Mouse (Mus musculus): ENCODE results near the gene Slc31a1. TPM values are rescaled to one million over a fixed set of nuclear protein-coding genes. Genes with fewer than 3 reads are reported as not detected.

The Slc31a1 gene
- polyA plus RNA-seq, 1 experiment from 2014 or later: 53.0 TPM

- no peak for ATAC-seq (ENCODE audit: insufficient number of reproducible peaks, low FRiP score, low TSS enrichment, low read depth)
- WGBS: 84% methylated on average over 5 of the region's 5 CpGs
- Histone ChIP-seq H3K36me3 (peaks cover 62% of the 10 kb centered on the region), H3K27me3 (no peaks in the 10 kb centered on the region), H3K4me2 (no peak overlapping the region), H3K4me1 (no peaks in the 10 kb centered on the region), H3K9me3 (no peaks in the 10 kb centered on the region), H3K27ac (no peak overlapping the region), H3K9ac (no peak overlapping the region), H3K4me3 (no peak overlapping the region)
Observed at GRCm38 (mm10) chr4:62389592-62390512, 29.3 kb downstream of the Slc31a1 start.

- Histone ChIP-seq H3K27me3 (no peaks in the 10 kb centered on the region), H3K4me2 (no peak overlapping the region), H3K4me3 (no peak overlapping the region), H3K4me1 (no peaks in the 10 kb centered on the region), H3K9ac (no peak overlapping the region), H3K9me3 (no peaks in the 10 kb centered on the region), H3K36me3 (peaks cover 75% of the 10 kb centered on the region), H3K27ac (no peak overlapping the region)
- WGBS: 84% methylated on average over 7 of the region's 7 CpGs
- ATAC-seq (ENCODE audit: insufficient number of reproducible peaks, low FRiP score, low TSS enrichment, low read depth): no peak
Observed at GRCm38 (mm10) chr4:62391892-62392291, 31.4 kb downstream of the Slc31a1 start.

- H3K9me3 ChIP-seq: no peaks in the 10 kb centered on the region
- ATAC-seq (ENCODE audit: insufficient number of reproducible peaks, low FRiP score, low TSS enrichment, low read depth): no peak
Observed at GRCm38 (mm10) chr4:62393459-62393858, 32.9 kb downstream of the Slc31a1 start.

GRCm38 (mm10) chr4:62395806-62396205 lies 35.3 kb downstream of the Slc31a1 start:
- Histone ChIP-seq H3K27me3 (no peaks in the 10 kb centered on the region), H3K9me3 (no peaks in the 10 kb centered on the region), H3K4me1 (no peaks in the 10 kb centered on the region), H3K4me3 (no peak overlapping the region), H3K36me3 (peaks cover 80% of the 10 kb centered on the region), H3K9ac (no peak overlapping the region), H3K4me2 (no peak overlapping the region), H3K27ac (no peak overlapping the region)
- ATAC-seq (ENCODE audit: insufficient number of reproducible peaks, low FRiP score, low TSS enrichment, low read depth): no peak
- 87% methylated on average over 1 of the region's 1 CpGs for WGBS

More at GRCm38 (mm10) chr4:62393459-62393858, 32.9 kb downstream of the Slc31a1 start:
- Histone ChIP-seq H3K4me3 (no peak overlapping the region), H3K36me3 (peaks cover 77% of the 10 kb centered on the region), H3K4me2 (no peak overlapping the region), H3K4me1 (no peaks in the 10 kb centered on the region), H3K27me3 (no peaks in the 10 kb centered on the region), H3K27ac (no peak overlapping the region), H3K9ac (no peak overlapping the region)
- WGBS: 61% methylated on average over 6 of the region's 6 CpGs

- H3K36me3 ChIP-seq: peaks cover 80% of the 10 kb centered on the region
- WGBS: 84% methylated on average over 4 of the region's 4 CpGs
- no peaks in the 10 kb centered on the region for H3K4me1 ChIP-seq
Observed at GRCm38 (mm10) chr4:62397616-62398365, 37.3 kb downstream of the Slc31a1 start.

GRCm38 (mm10) chr4:62398956-62399355 lies 38.4 kb downstream of the Slc31a1 start:
- H3K9ac ChIP-seq: no peak overlapping the region
- no peak for ATAC-seq (ENCODE audit: insufficient number of reproducible peaks, low FRiP score, low TSS enrichment, low read depth)
- no peak overlapping the region for H3K4me2 ChIP-seq
- 87% methylated on average over 3 of the region's 3 CpGs for WGBS
- H3K27ac ChIP-seq: no peak overlapping the region
- no peaks in the 10 kb centered on the region for H3K4me1 ChIP-seq
- H3K9me3 ChIP-seq: no peaks in the 10 kb centered on the region
- no peak overlapping the region for H3K4me3 ChIP-seq
- H3K36me3 ChIP-seq: peaks cover 83% of the 10 kb centered on the region
- H3K27me3 ChIP-seq: no peaks in the 10 kb centered on the region

More at GRCm38 (mm10) chr4:62397616-62398365, 37.3 kb downstream of the Slc31a1 start:
- Histone ChIP-seq H3K9me3 (no peaks in the 10 kb centered on the region), H3K27me3 (no peaks in the 10 kb centered on the region), H3K27ac (no peak overlapping the region), H3K9ac (no peak overlapping the region), H3K4me3 (no peak overlapping the region), H3K4me2 (no peak overlapping the region)
- no peak for ATAC-seq (ENCODE audit: insufficient number of reproducible peaks, low FRiP score, low TSS enrichment, low read depth)

- Histone ChIP-seq H3K4me1 (peaks cover 26% of the 10 kb centered on the region), H3K4me3 (no peak overlapping the region), H3K27ac (no peak overlapping the region), H3K9me3 (no peaks in the 10 kb centered on the region), H3K9ac (no peak overlapping the region), H3K36me3 (peaks cover 31% of the 10 kb centered on the region), H3K27me3 (no peaks in the 10 kb centered on the region), H3K4me2 (no peak overlapping the region)
- WGBS: 84% methylated on average over 4 of the region's 4 CpGs
- no peak for ATAC-seq (ENCODE audit: insufficient number of reproducible peaks, low FRiP score, low TSS enrichment, low read depth)
Observed at GRCm38 (mm10) chr4:62406133-62406532, 45.6 kb downstream of the Slc31a1 start.

GRCm38 (mm10) chr4:62407730-62408582 lies 47.4 kb downstream of the Slc31a1 start:
- peak; percentile 42 for ATAC-seq (ENCODE audit: insufficient number of reproducible peaks, low FRiP score, low TSS enrichment, low read depth)
- H3K4me1 ChIP-seq: peaks cover 26% of the 10 kb centered on the region
- H3K4me3 ChIP-seq: peak overlapping the region; percentile 73
- no peaks in the 10 kb centered on the region for H3K9me3 ChIP-seq
- WGBS: under 1% methylated on average over 35 of the region's 35 CpGs
- H3K27ac ChIP-seq: peak overlapping the region; percentile 88
- peaks cover 31% of the 10 kb centered on the region for H3K36me3 ChIP-seq
- peak overlapping the region; percentile 35 for H3K4me2 ChIP-seq
- peak overlapping the region; percentile 56 for H3K9ac ChIP-seq
- H3K27me3 ChIP-seq: no peaks in the 10 kb centered on the region

- WGBS: under 1% methylated on average over 39 of the region's 39 CpGs
- peaks cover 26% of the 10 kb centered on the region for H3K4me1 ChIP-seq
- H3K4me3 ChIP-seq: peak within 1 kb of the TSS; percentile 73
- no peaks in the 10 kb centered on the region for H3K9me3 ChIP-seq
- H3K27ac ChIP-seq: peak within 1 kb of the TSS; percentile 88
- H3K9ac ChIP-seq: peak within 1 kb of the TSS; percentile 76
- ATAC-seq (ENCODE audit: insufficient number of reproducible peaks, low FRiP score, low TSS enrichment, low read depth): peak; percentile 96
- H3K4me2 ChIP-seq: peak within 1 kb of the TSS; percentile 55
- H3K27me3 ChIP-seq: no peaks in the 10 kb centered on the region
- peaks cover 30% of the 10 kb centered on the region for H3K36me3 ChIP-seq
Observed at GRCm38 (mm10) chr4:62408601-62409282, 48.2 kb downstream of the Slc31a1 start, which contains the start of the genes Cdc26 and Prpf4. Gene Cdc26, minus strand, starts transcription at chr4:62408642. Gene Prpf4, plus strand, starts transcription at chr4:62408797.

- H3K9me3 ChIP-seq: no peaks in the 10 kb centered on the region
- peak overlapping the region; percentile 76; the same call in 1 of the 2 replicates for H3K9ac ChIP-seq
- H3K27ac ChIP-seq: peak overlapping the region; percentile 88; the same call in 1 of the 2 replicates
- H3K27me3 ChIP-seq: no peaks in the 10 kb centered on the region
- WGBS: 29% methylated on average over 6 of the region's 6 CpGs
- H3K4me3 ChIP-seq: peak overlapping the region; percentile 73
- H3K4me1 ChIP-seq: peaks cover 26% of the 10 kb centered on the region
- peaks cover 33% of the 10 kb centered on the region for H3K36me3 ChIP-seq
- peak overlapping the region; percentile 55 for H3K4me2 ChIP-seq
- no peak for ATAC-seq (ENCODE audit: insufficient number of reproducible peaks, low FRiP score, low TSS enrichment, low read depth)
Observed at GRCm38 (mm10) chr4:62409615-62410014, 49.1 kb downstream of the Slc31a1 start.

GRCm38 (mm10) chr4:62410325-62410724 lies 49.8 kb downstream of the Slc31a1 start:
- Histone ChIP-seq H3K4me3 (peak overlapping the region; percentile 73), H3K9ac (no peak overlapping the region), H3K4me1 (peaks cover 26% of the 10 kb centered on the region), H3K4me2 (peak overlapping the region; percentile 55), H3K9me3 (no peaks in the 10 kb centered on the region), H3K27ac (no peak overlapping the region), H3K36me3 (peaks cover 37% of the 10 kb centered on the region), H3K27me3 (no peaks in the 10 kb centered on the region)
- 87% methylated on average over 2 of the region's 2 CpGs for WGBS
- no peak for ATAC-seq (ENCODE audit: insufficient number of reproducible peaks, low FRiP score, low TSS enrichment, low read depth)
